Mouse (Mus musculus) myocyte (in vitro differentiated cells): Measurements from ENCODE around the gene Cntfr.
"Not testable (repeated sequence)": the region's sequence is repeated elsewhere in the genome, so short reads cannot be mapped to it uniquely, and the experiment has no call there.

Source experiments
- CEBPB ChIP-seq: IDR thresholded peaks from 2 replicates; pipeline ENCODE4 v1.6.1; 2011; ENCODE audit warnings: mild to moderate bottlenecking, moderate library complexity; ENCODE audit not compliant: poor library complexity, insufficient read depth, severe bottlenecking
- E2F4 ChIP-seq: IDR thresholded peaks from one replicate; pipeline ENCODE4 v1.6.1; 2011; ENCODE audit warnings: mild to moderate bottlenecking, control low read depth, moderate library complexity; ENCODE audit not compliant: insufficient read depth
- MAX ChIP-seq: IDR thresholded peaks from one replicate; pipeline ENCODE4 v1.6.1; 2011; ENCODE audit warnings: low read depth, mild to moderate bottlenecking, control low read depth
- POLR2A ChIP-seq: IDR thresholded peaks from one replicate; pipeline ENCODE4 v1.6.1; 2011; ENCODE audit warnings: low read depth, mild to moderate bottlenecking, control low read depth, moderate library complexity; ENCODE audit not compliant: insufficient read length
- POLR2AphosphoS2 ChIP-seq: IDR thresholded peaks from one replicate; pipeline ENCODE4 v1.6.1; 2011; ENCODE audit warnings: low read depth, control low read depth; ENCODE audit not compliant: insufficient read length
- REST ChIP-seq: IDR thresholded peaks from one replicate; pipeline ENCODE4 v1.6.1; 2011; ENCODE audit warnings: mild to moderate bottlenecking, control low read depth, moderate library complexity; ENCODE audit not compliant: insufficient read depth, insufficient read length
- TCF12 ChIP-seq: IDR thresholded peaks from one replicate; pipeline ENCODE4 v1.6.1; 2011; ENCODE audit warnings: mild to moderate bottlenecking, control low read depth; ENCODE audit not compliant: poor library complexity, insufficient read depth, severe bottlenecking
- TCF3 ChIP-seq: IDR thresholded peaks from one replicate; pipeline ENCODE4 v1.6.1; 2011; ENCODE audit warnings: low read depth, control low read depth; ENCODE audit not compliant: insufficient read length
- USF1 ChIP-seq: IDR thresholded peaks from one replicate; pipeline ENCODE4 v1.6.1; 2011; ENCODE audit warnings: low read depth, mild to moderate bottlenecking, control low read depth, moderate library complexity

DNA sequence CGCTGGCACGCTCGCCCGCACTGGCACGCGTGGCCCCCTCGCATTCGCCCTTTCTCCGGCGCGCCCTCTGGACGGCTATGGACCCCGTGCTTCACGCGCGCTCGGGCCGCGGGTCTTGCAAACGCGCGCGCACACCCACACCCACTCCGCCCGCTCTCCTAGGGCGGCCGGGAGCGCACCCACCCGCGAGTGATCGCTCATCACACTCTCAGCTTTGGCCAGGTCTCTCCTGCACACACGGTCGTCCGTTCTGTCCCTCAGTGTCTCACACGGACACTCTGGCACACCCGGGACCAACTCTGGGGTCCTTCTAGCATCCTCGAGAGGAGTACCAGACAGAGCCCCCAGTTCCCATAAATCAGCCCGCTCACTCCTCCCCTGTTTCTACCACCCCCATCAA, 1.1 kb downstream of the Cntfr start:
- not testable (repeated sequence) for TF ChIP-seq POLR2A, TCF12, MAX, E2F4, CEBPB, REST, USF1, POLR2AphosphoS2, TCF3
